Mouse (Mus musculus) thymus, postnatal 4 days (tissue): ENCODE measurements at regions not wholly inside any gene's neighbourhood (a gene's known extent, or its start where the extent isn't known, plus 50 kb on each side); places are given as distances from the start of the nearest gene placed in this dataset.
"Not testable (repeated sequence)": the region's sequence is repeated elsewhere in the genome, so short reads cannot be mapped to it uniquely, and the experiment has no call there.

ENCODE experiments used
- DNase-seq: peaks from one replicate; pipeline ENCODE4 v3.0.0; 2021

DNA sequence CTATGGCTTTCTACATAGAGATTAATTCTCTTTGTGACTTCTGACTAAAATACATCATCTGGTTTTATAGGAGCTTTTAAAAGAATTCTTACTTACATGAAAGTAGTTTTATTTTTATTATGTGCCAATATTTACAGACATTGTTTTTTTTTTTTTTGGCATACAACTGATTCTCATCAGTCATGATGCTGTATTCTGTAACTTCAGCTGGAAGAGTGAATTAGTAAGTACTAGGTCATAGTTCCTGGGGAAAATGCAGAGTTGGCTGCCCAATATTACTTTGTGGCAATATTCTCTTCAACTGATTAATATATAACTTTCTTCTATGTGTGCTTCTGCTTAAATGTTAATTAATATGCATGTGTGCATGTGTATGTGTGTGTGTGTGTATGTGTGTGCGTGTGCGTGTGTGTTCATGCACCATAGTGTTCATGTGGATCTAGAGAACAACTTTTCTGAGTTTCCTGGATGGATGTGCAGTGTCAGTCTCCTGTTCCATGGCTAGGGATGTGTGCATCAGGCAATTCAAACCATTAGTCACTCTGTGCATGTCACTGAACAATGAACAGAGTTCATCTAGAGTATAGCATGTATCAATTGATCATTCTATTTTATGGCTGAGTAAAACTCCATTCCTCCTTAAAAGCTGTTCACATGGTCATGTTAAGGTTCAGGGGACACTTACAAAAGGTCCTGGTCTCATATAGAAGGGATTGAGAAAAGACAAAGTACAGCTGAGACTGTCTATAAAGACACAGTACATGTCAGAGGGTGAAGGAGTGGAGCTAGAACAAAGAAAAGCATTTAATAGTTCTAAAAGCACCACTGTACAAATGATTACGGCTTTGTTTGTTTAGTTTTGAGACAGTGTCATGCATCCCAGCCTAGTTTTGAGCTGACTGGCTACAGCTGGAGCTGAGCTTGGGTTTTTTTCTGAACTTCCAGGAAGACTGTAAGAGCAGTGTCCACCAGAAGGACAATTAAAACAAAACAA, 431.8 kb downstream of the Lmo7 start:
- no peak for DNase-seq

GRCm38 (mm10) chr14:102150410-102150809, 420.7 kb downstream of the Lmo7 start:
- not testable (repeated sequence) for DNase-seq

GRCm38 (mm10) chr14:102142720-102143119, 413.0 kb downstream of the Lmo7 start:
- no peak for DNase-seq

DNA sequence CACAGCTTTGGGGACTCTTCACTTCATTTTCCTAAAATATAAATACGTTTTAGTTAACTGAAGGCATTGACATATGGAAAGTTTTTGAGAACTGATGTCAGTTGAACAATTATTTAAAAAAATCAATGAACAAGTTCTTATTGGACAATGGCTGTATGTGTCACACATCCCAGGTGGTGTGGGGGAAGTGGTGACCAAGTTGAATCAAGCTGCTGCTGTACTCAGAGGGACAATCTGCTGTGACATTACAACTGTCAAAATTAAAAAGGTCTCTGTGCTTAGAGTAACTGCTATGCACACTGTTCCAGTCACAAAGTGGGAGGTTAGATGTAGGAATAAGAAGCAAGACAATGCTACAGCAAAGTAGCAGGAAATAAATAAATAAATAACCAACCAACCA, 409.2 kb downstream of the Lmo7 start:
- no peak for DNase-seq

DNA sequence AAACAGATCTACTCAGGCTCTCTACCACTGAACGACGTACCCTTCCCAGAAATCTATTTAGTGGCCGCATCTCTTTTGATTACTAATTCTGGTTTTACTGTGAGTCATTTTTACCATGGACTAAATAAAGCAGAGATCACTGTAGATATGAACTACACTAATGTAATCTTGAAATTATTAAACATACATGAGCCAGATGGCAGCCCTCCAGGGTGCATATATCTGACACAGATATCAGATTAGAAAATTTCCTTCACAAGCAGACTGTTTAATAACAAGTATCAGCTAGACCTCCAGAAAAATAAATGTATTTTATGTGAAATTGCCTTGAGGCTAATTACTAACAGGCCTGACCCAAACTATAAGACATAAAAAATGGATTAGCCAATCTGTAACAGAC, 388.4 kb downstream of the Lmo7 start:
- no peak for DNase-seq

- DNase-seq: no peak
Measured at GRCm38 (mm10) chr14:102106165-102106564, 376.4 kb downstream of the Lmo7 start.

DNA sequence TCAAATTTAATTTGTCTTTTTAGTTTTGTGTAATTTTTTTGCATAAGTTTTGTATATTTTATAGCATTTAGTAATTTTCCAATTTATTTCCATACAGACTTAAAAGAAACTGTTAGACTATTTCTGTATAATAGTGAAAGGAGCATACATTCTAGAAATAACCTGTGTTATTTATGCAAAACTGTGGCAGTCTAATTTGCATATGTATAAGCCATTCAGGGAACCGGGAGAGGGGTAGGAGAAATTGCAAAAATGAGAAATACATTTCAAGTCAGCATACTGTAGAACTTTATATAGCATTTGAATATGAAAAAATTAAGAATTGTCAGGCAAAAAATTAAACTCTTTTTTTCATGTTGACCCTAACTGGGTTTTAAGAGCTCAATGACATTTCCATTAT, 364.3 kb downstream of the Lmo7 start:
- no peak for DNase-seq

GRCm38 (mm10) chr14:102092557-102092956, 362.8 kb downstream of the Lmo7 start:
- DNase-seq: no peak

GRCm38 (mm10) chr14:102048932-102049331, 319.2 kb downstream of the Lmo7 start:
- DNase-seq: no peak

DNA sequence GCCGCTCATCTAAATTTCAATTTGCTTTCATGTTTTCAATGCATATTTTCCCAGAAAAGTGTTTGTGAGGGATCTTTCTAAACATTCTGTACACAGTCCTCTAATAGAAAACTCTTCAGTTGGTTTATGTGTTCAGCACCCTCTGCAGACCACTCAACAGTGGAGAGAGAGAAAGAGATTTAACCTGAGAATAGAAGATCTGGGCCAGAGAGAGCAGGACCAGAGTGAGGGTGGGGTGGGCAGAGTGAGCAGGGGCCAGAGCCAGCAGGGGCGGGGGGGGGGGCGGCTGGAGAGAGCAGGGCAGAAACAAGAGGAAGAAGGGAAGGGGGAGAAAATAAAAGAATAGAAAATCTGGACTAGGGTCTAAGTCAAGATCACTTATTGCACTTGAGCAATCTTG, 318.7 kb downstream of the Lmo7 start:
- DNase-seq: no peak

GRCm38 (mm10) chr14:102038145-102038544, 308.4 kb downstream of the Lmo7 start:
- no peak for DNase-seq

DNA sequence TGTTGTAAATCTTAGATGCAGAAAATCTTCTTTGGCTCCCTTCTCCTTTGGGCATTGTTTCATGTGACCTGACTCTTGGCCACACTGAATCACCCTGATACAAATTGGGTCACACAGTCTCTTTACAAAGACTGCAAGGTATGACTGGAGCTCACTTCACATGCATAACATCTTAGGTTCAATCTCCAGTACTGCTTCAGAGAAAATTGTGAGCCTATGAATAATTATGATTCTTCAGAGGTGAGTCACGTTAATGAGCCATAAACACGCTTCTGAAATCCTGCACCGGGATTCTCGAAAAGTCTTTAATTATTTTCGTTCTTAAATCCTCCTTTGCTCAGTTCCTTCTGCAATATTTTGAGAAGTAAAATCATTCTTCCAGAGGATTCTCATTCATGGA, 307.7 kb downstream of the Lmo7 start:
- no peak for DNase-seq

DNA sequence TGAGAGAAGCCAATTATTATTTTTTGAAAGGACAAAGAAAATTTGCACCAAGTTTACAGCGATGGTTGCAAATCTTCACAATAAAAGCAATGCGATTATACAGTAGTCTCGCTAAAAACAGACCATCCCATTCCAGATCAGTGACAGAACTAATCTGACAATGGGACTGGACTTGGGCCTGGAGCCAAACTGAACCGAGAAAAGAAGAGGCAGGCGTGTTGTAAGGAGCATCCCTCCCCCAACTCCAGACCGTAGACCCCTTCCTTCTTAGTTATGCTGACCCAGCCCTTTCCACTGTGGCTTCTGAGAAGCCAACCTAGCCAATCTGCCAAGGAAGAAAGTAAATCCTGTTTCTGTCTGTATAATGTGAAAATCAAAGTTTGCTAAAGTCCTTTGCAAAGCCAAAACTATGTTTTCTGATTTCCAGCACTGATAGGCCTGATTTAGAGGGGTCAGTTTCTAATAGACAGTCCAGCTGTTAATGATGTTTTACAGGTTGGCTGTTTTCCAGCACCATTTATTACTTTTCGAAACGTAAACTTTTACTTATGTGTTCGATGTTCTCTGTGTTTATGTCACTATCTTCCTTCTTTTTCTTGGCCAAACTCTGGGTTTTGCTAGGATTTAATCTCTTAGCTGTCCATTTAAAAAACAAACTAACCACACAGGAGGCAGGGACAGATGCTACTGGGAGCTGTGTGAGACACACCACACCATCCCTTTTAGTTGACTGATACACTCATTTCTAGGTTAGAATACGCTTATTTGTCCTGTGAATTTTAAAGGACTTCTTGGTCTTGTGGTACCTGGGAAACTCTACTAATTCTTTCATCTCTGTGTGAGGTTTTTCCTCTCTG, 301.5 kb downstream of the Lmo7 start:
- no peak for DNase-seq

- DNase-seq: no peak
Measured at GRCm38 (mm10) chr14:102024646-102025045, 294.9 kb downstream of the Lmo7 start.

- no peak for DNase-seq
Measured at GRCm38 (mm10) chr14:102020161-102020605, 290.4 kb downstream of the Lmo7 start.

- no peak for DNase-seq
Measured at GRCm38 (mm10) chr14:102019320-102019719, 289.6 kb downstream of the Lmo7 start.

- no peak for DNase-seq
Measured at GRCm38 (mm10) chr14:102016572-102016971, 286.8 kb downstream of the Lmo7 start.

DNA sequence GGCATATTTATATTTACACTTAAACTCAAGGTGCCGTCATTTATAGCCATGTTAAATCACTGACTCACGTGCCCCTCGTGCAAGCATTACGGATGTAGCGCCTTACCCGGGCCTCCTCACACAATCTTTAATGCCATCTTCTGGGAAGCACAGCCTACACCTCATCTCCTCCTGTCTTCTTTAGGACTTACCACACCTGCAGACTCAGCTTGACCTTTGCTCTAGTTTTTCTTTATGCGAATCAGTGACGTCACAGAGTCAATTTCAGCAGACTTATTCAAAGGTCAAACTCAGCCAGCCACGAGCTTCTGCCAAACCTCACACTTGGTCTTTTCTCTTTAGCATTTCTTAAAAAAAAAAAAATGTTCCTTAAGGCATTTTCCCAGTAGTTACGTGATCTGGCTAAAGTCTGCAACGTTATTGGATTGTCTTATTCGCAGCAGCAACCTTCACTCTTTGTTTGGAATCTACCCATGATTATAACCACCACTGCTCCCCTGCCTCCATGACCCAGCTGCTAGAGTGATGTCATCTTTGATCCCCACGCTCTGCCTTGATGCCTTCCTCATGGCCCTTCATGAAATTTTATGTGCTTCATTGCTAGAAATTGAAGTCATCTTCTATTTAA, 285.3 kb downstream of the Lmo7 start:
- DNase-seq: no peak

DNA sequence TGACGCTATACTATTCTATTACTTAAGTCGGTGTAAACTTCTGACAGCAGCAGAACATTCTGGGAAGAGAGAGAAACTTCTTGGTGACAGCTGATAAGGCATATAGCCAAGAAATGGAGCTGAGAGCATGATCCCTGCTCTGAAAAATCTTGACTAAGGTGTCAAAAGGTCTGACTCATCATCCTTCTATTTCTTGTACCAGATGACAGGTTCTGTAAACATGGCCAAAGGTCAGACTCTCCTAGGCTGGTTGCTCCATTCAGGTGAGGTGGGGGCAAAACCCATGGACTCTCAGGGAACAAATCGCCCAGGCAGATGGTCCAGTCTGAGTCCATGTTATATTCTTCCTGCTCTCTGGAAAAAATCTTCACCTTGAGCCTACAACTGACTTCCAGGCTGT, 283.5 kb downstream of the Lmo7 start:
- DNase-seq: no peak

DNA sequence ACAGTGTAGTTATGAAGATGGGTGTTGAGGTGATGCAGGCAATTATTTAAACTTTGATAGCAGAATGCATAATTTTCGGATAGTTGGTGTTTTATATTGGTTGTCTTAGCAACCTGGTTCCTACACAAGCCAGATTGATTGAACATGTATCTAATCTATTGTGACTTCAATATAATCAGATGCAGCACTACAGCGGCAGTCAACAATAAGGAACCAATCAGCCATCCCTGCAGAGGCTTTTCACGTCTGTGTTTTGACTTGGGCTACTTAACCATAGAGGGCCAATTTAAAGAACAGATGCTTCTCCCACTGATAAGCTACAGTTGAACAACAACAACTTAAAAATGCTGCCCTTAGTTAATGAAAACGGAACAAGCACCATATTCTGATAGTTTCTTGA, 267.8 kb downstream of the Lmo7 start:
- DNase-seq: no peak

GRCm38 (mm10) chr14:101984401-101984800, 254.6 kb downstream of the Lmo7 start:
- no peak for DNase-seq
